Mouse (Mus musculus): ENCODE data around the gene Plp2.

DNA sequence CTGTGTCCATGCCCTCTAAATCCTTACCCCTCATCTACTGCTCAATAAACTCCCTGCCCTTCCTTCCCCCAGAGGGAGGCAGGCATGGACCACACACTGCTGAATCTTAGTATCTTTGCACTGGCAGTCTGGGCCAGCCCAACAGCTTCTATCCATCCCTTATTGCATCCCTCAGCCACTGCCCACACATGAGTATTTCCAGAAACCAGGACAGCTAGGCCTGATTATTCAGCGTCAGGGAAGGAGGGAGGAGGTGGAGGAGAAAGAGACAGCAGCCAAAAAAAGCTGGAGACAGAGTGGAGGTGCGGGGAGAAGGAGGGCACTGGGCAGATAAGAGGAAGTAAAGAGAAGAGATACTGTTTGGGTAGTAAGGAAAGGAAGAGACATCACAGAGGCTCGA lies 36.1 kb downstream of the Plp2 start:
- TF ChIP-seq CTCF (IDR thresholded peaks at IDR 0.05; ENCODE audit: borderline replicate concordance, control insufficient read depth, extremely low read depth, insufficient read depth, low read length, poor library complexity) (no peak), POLR2A (IDR thresholded peaks at IDR 0.05; ENCODE audit: control insufficient read depth, extremely low read depth, insufficient read depth, low read length, poor library complexity) (no peak)
